Mouse (Mus musculus) embryonic fibroblast, embryonic 13.5 days (primary cell): Measurements from ENCODE around the gene Olfr172. TPM values are rescaled to one million over a fixed set of nuclear protein-coding genes. Genes with fewer than 3 reads are reported as not detected.

Source experiments
- H3K27ac ChIP-seq: 2 replicates; pipeline ENCODE4 v1.5.1; 2012; ENCODE audit warnings: low read length, control low read depth, inconsistent platforms; ENCODE audit not compliant: insufficient read depth
- H3K4me1 ChIP-seq: 2 replicates; pipeline ENCODE4 v1.6.1; 2011; ENCODE audit warnings: low read length; ENCODE audit not compliant: control insufficient read depth, insufficient read depth
- H3K4me3 ChIP-seq: 2 replicates; pipeline ENCODE4 v1.5.1; 2011; ENCODE audit warnings: mild to moderate bottlenecking, control low read depth, low read length; ENCODE audit not compliant: insufficient read depth
- CTCF ChIP-seq: IDR thresholded peaks from 2 replicates; pipeline ENCODE4 v1.5.1; 2011; ENCODE audit warnings: mild to moderate bottlenecking, control low read depth, low read length, moderate library complexity, borderline replicate concordance; ENCODE audit not compliant: insufficient read depth
- POLR2A ChIP-seq: IDR thresholded peaks from 2 replicates; pipeline ENCODE4 v1.6.1; 2011; ENCODE audit warnings: low read depth, mild to moderate bottlenecking, control low read depth, low read length, moderate library complexity
- polyA plus RNA-seq: library from polyadenylated mRNA; stranded (reverse); fragments of >200 nt; gene quantifications from 2 replicates; pipeline ENCODE4 v1.2.4, GENCODE M21; 2011; ENCODE audit warnings: low read depth; ENCODE audit not compliant: missing spikeins, insufficient read length

Gene Olfr172
- polyA plus RNA-seq: not detected in 2 replicates

DNA sequence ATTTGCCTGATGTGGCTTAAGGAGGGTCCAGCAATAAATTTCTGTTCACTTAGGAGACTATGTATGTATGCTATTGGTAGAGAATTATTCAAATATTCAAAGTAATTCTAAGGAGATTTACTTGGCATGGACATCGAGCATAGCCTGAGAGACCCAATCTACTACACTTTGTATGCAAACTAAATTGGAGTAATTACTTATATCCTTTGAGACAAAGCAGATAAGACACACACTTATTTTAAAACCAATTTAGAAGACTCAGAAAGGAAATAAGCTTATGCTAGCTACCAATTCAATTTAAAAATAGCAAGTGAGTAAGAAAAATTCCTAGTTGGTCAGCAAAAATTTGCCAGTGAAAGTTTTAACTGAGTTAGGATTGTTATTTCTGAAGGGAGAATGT lies at the start of gene Olfr172:
Olfr172 (minus strand) TSS at position 101 of the 400 bp plus-strand sequence.
- H3K4me3 ChIP-seq: no peak within 1 kb of the TSS
- TF ChIP-seq CTCF: no peak
- TF ChIP-seq POLR2A: no peak
- no peak within 1 kb of the TSS for H3K27ac ChIP-seq
- H3K4me1 ChIP-seq: no peaks in the 10 kb centered on the region

DNA sequence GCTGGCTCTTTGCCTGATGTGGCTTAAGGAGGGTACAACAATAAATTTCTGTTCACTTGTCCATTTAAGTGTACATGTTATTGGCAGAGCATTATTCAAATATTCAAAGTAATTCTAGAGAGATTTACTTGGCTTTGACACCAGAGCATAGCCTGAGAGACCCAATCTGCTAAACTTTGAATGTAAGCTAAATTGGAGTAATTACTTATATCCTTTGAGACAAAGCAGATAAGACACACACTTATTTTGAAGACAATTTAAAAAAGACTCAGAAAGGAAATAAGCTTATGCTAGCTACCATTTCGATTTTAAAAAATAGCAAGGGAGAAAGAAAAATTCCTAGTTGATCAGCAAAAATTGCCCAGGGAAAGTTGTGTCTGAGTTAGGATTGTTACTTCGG lies 37.2 kb upstream of the Olfr172 start, which contains the start of gene Olfr173:
Olfr173 (minus strand) TSS at position 101 of the 400 bp plus-strand sequence.
- Histone ChIP-seq H3K4me1 (no peaks in the 10 kb centered on the region), H3K4me3 (no peak within 1 kb of the TSS), H3K27ac (no peak within 1 kb of the TSS)
- TF ChIP-seq CTCF (no peak), POLR2A (no peak)

DNA sequence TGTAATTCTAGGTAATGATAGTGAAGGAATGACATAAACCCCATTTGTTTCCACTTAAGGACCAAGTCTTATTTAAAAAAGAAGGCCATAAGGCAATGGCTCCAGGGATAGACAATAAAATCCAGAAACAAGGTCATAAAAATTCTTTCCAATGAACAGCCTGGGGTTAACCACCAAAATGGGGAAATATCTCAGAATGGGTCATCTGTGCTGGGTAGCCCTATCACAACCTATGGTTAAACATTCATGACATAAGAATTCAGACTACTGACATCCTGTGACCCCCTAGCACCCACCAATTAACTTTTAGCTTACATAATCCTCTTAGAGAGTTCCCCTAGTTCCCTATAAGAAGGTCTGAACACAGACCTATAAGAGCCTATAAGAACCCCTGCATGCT lies 6.8 kb downstream of the Olfr172 start:
- TF ChIP-seq CTCF: no peak
- no peak for TF ChIP-seq POLR2A
- H3K4me1 ChIP-seq: no peaks in the 10 kb centered on the region
- no peak overlapping the region for H3K4me3 ChIP-seq
- H3K27ac ChIP-seq: no peak overlapping the region

DNA sequence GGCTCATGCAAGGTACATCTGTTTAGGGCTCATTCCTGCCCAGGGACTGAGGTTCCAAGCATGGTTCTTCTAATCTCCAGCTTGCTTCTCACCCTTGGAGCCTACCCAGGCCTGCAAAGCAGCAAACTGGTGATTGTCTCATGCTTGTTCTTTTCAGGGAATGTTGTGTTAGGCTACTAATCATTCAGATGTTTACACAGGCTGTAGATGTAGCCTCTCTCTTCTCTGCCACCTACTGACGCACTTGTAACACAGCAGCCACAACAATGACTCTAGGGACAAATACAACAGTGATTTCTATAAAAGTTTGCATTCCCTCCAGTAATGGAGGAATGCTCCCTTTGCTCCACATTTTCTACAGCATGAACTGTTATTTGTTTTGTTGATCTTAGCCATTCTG lies 11.7 kb downstream of the Olfr172 start:
- H3K4me1 ChIP-seq: no peaks in the 10 kb centered on the region
- H3K4me3 ChIP-seq: no peak overlapping the region
- no peak for TF ChIP-seq CTCF
- TF ChIP-seq POLR2A: no peak
- no peak overlapping the region for H3K27ac ChIP-seq

DNA sequence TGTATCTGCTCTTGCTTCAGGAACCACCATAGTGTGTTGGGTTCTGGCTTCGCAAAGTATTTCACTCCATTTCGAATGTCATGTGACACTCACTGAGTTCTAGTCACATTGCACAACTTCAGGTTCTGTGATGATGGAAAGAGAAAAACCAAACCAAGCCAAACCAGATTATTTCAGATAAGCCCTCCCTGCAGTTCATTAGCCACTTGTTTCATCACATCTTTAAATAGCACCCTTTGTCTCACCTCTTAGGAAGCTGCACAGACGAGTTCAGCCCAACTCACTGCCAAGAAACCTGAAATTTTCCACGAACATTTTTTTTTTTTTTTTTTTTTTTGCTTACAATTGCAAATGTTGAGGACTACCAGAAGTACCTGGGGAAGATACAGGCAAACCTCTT lies 16.3 kb downstream of the Olfr172 start:
- no peak for TF ChIP-seq POLR2A
- no peak for TF ChIP-seq CTCF
- no peak overlapping the region for H3K27ac ChIP-seq
- no peaks in the 10 kb centered on the region for H3K4me1 ChIP-seq
- no peak overlapping the region for H3K4me3 ChIP-seq

DNA sequence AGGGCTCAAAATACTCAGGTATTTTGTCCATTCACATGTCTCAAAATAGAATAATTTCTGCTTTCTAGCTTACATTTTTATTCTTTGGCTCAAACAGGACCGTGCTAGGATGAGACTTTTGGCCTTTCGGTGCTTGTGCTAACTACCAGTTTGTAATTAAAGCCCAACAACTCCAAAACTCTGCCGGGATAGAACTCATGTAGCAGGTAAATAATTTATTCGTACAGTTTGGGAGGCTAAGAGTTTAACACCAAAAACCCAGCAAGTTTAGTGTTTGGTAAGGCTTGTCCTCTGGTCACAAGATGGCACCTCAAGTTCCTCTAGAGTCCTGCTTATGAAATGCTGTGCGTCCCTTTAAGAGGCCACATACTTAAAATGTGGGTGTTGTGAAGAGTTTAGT lies 22.2 kb downstream of the Olfr172 start:
- no peak overlapping the region for H3K4me3 ChIP-seq
- TF ChIP-seq CTCF: no peak
- no peak for TF ChIP-seq POLR2A
- no peak overlapping the region for H3K27ac ChIP-seq
- no peaks in the 10 kb centered on the region for H3K4me1 ChIP-seq

DNA sequence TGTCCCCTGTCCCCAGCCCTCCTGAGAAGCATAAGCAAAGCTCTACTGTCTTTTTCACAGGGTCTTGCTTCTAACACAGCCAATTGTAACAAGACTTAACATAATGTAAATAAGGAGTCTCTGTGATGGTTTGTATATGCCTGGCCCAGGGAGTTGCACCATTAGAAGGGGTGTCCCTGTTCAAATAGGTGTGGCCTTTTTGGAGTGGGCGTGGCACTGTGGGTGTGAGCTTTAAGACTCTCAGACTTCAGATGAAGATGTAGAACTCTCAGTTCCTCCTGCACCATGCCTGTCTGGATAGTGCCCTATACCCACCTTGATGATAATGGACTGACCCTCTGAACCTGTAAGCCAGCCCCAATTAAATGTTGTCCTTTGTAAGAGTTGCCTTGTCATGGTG lies 24.2 kb downstream of the Olfr172 start:
- Histone ChIP-seq H3K4me3 (no peak overlapping the region), H3K27ac (no peak overlapping the region), H3K4me1 (no peaks in the 10 kb centered on the region)
- no peak for TF ChIP-seq POLR2A
- no peak for TF ChIP-seq CTCF

DNA sequence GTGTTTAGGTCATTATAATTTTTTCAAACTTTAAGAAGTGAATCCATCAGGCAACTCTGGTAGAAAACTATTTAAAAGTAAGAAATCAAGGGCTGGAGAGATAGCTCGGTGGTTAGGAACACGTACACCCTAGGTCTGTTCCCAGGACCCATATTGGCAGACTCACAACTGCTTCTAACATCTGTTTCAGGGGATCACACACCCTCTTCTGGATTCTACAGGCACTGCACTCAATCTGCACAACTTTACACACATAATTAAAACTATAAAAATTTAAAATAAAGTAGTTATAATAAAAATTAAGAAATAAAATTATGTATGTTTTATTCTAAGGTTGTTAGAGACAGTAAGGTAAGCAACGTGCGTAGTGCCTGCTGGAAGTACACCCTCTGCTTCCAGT lies 24.8 kb downstream of the Olfr172 start:
- no peak for TF ChIP-seq CTCF
- TF ChIP-seq POLR2A: no peak
- Histone ChIP-seq H3K27ac (no peak overlapping the region), H3K4me3 (no peak overlapping the region), H3K4me1 (no peaks in the 10 kb centered on the region)

DNA sequence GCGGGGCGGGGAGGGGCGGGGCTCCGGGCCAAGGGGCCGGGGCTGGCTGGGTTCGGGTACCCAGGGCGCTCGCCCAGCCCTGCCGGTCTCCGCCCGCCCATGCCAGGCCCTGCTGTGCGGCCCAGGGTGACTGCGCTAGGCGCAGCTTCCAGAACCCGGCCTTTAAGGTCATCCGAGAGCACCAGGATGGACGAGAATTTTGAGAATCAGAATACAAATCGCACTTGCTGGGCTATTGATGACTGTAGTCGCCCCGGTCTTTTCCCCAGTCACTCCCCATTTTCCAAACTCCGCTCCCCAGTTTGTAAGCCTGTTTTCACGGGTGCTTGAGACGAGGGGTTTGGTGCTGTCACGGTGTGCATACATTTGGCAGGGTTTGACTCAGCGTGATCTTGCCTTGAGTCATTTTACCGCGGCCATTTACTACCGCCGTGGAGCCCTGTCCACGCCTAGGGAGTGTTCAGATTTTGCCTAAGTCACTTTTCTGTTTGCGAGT lies 34.8 kb downstream of the Olfr172 start:
- Histone ChIP-seq H3K4me3 (peak overlapping the region; percentile 91), H3K4me1 (peaks cover 3% of the 10 kb centered on the region; the same call in 1 of the 2 replicates), H3K27ac (peak overlapping the region; percentile 80)
- TF ChIP-seq CTCF (no peak), POLR2A (no peak)

DNA sequence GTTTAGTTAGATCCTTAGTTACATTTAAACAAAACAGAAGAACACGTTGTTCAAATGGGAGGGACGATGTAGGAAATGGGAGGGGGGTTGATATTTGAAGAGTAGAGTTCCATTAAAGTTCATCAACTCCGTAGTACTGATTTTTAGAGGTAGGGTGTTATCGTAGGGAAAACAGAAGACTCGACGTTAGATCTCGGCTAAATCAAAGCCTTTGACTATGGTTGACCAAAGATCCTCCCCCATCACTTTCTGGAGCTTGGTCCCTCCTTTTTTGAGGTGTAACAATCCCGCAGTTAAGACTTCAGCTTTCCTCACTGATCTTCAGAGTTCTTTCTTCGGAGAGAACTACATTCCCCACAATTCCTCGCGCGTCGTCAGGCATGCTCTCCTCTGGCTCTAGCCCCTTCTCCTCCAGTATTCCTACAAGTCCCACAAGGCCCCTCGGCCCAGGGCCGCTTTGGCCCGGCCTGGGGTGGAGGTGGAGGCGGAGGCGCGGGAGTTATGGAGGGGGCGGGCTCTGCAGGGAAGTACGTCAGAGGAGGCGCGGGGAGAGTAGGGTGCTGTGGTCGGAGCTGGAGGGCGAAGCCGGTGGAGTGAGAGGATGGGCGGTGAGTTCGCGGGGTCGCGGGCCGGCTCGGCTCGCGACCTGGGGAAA lies 35.4 kb downstream of the Olfr172 start, which contains the start of gene Cldnd1:
Cldnd1 (plus strand) TSS at position 434 of the 655 bp plus-strand sequence.
- H3K4me3 ChIP-seq: peak within 1 kb of the TSS; percentile 91
- peaks cover 3% of the 10 kb centered on the region; the same call in 1 of the 2 replicates for H3K4me1 ChIP-seq
- TF ChIP-seq CTCF (no peak), POLR2A (peak; percentile 81)
- H3K27ac ChIP-seq: peak within 1 kb of the TSS; percentile 80
